Mouse (Mus musculus) adrenal gland, postnatal 10 days (tissue): ENCODE measurements at regions not wholly inside any gene's neighbourhood (a gene's known extent, or its start where the extent isn't known, plus 50 kb on each side); places are given as distances from the start of the nearest gene placed in this dataset.

Experiments used
- DNase-seq: peaks from one replicate; pipeline ENCODE4 v3.0.0; 2021; ENCODE audit warnings: mixed read lengths

- no peak for DNase-seq
Measured at GRCm38 (mm10) chr11:88778326-88778725, 60.0 kb upstream of the Msi2 start.

- no peak for DNase-seq
Measured at GRCm38 (mm10) chr11:88774401-88774931, 56.2 kb upstream of the Msi2 start.

DNA sequence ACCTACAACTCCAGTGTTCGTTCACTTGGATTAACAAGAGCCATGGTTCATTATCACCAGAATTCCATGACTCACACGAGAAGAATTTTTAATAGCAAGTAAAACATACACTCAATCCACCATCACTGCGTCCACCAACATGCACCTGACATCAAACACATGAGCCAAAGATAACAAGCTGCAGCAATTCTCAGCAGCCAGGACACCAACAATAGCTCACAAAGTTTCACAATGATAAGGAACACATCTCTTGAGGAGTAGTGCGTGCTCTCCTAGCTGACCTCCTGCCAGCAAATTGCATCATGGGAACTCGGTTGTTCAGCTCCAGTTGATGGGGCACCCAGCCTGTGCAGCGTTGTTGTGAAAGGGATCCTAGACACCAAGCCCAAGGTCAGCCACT is 55.6 kb upstream of the Msi2 start:
- peak; percentile 30 for DNase-seq

GRCm38 (mm10) chr11:88770405-88770804 is 52.1 kb upstream of the Msi2 start:
- DNase-seq, result no peak
